Mouse (Mus musculus) CH12.LX (cell line): ENCODE measurements around the gene Fat1.

Experiments
- CHD1 ChIP-seq: IDR thresholded peaks from 2 replicates; pipeline ENCODE4 v1.6.1; 2012; ENCODE audit warnings: low read depth, low read length, improper control_type of control experiment, inconsistent platforms
- CTCF ChIP-seq, 2 experiments: IDR thresholded peaks in 1 of 2; conservative IDR thresholded peaks in 1 of 2; 2 replicates each; pipeline ENCODE4 v1.5.1; 2011 to 2012; ENCODE audit warnings: low read depth in 2 of 2, low read length in 2 of 2, improper control_type of control experiment in 1 of 2, inconsistent platforms in 1 of 2, mild to moderate bottlenecking in 1 of 2, moderate library complexity in 1 of 2
- EP300 ChIP-seq: IDR thresholded peaks from 2 replicates; pipeline ENCODE4 v1.6.1; 2011; ENCODE audit warnings: low read length, improper control_type of control experiment
- ETS1 ChIP-seq: conservative IDR thresholded peaks from 2 replicates; pipeline ENCODE4 v1.6.1; 2012; ENCODE audit warnings: low read depth, mild to moderate bottlenecking, inconsistent platforms, low read length, improper control_type of control experiment, moderate library complexity
- GABPA ChIP-seq: IDR thresholded peaks from 2 replicates; pipeline ENCODE4 v1.6.1; 2012; ENCODE audit warnings: low read depth, low read length, improper control_type of control experiment, inconsistent platforms; ENCODE audit not compliant: insufficient replicate concordance
- KAT2A ChIP-seq: IDR thresholded peaks from 2 replicates; pipeline ENCODE4 v1.6.1; 2012; ENCODE audit warnings: low read length, improper control_type of control experiment, inconsistent platforms; ENCODE audit not compliant: insufficient replicate concordance
- MAFK ChIP-seq: IDR thresholded peaks from 2 replicates; pipeline ENCODE4 v1.6.1; 2011; ENCODE audit warnings: low read length, improper control_type of control experiment; ENCODE audit not compliant: insufficient replicate concordance
- PAX5 ChIP-seq: IDR thresholded peaks from 2 replicates; pipeline ENCODE4 v1.6.1; 2012; ENCODE audit warnings: low read length, inconsistent platforms, mixed read lengths
- POLR2A ChIP-seq: IDR thresholded peaks from 2 replicates; pipeline ENCODE4 v1.6.1; 2011; ENCODE audit warnings: low read depth, mild to moderate bottlenecking, improper control_type of control experiment, low read length
- RAD21 ChIP-seq: IDR thresholded peaks from 2 replicates; pipeline ENCODE4 v1.6.1; 2011; ENCODE audit warnings: low read depth, mild to moderate bottlenecking, low read length, improper control_type of control experiment, moderate library complexity
- ZC3H11A ChIP-seq: IDR thresholded peaks from 2 replicates; pipeline ENCODE4 v1.6.1; 2012; ENCODE audit warnings: low read depth, mild to moderate bottlenecking, inconsistent platforms, low read length, improper control_type of control experiment
- ZKSCAN1 ChIP-seq: IDR thresholded peaks from 2 replicates; pipeline ENCODE4 v1.6.1; 2012; ENCODE audit warnings: low read depth, inconsistent platforms, low read length, improper control_type of control experiment, borderline replicate concordance
- ZMIZ1 ChIP-seq: IDR thresholded peaks from 2 replicates; pipeline ENCODE4 v1.6.1; 2012; ENCODE audit warnings: low read depth, mild to moderate bottlenecking, inconsistent platforms, low read length, improper control_type of control experiment
- ZNF384 ChIP-seq: IDR thresholded peaks from 2 replicates; pipeline ENCODE4 v1.6.1; 2012; ENCODE audit warnings: low read depth, low read length, improper control_type of control experiment, inconsistent platforms

DNA sequence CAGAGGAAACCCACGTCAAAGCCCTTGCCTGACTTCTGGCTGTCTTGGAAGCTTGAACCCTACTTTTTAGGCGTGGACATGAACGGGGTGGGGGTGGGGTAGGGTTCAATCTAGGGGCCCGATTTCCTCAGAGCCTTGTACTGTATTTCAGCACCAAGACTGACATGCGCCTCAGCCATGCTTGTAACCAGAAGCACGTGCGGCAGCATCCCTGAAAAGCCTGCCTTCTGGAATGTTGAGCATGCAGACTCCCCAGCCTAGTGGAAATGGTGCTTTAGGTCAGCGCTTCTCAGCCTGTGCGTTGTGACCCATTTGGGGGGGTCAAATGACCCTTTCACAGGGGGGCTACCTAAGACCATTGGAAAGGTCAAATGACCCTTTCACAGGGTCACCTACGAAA lies 25.2 kb downstream of the Fat1 start:
- no peak for TF ChIP-seq CTCF (conservative IDR thresholded peaks at IDR 0.05 in 1 of 2, IDR thresholded peaks at IDR 0.05 in 1 of 2; ENCODE audit: low read depth in 2 of 2, low read length in 2 of 2)
- TF ChIP-seq ETS1, result no peak
- no peak for TF ChIP-seq POLR2A
- no peak for TF ChIP-seq RAD21
- TF ChIP-seq PAX5, result no peak
- TF ChIP-seq EP300, result no peak
- no peak for TF ChIP-seq CHD1
- no peak for TF ChIP-seq ZMIZ1
- no peak for TF ChIP-seq ZC3H11A
- no peak for TF ChIP-seq ZNF384
- no peak for TF ChIP-seq GABPA
- TF ChIP-seq KAT2A, result no peak
- TF ChIP-seq MAFK, result no peak
- no peak for TF ChIP-seq ZKSCAN1
